Mouse (Mus musculus) lung, adult 2 months (tissue): Measurements from ENCODE around the gene Met.

ENCODE experiments used
- CTCF ChIP-seq: fragments of 200-500 bp; IDR thresholded peaks from 2 replicates; pipeline ENCODE4 v1.5.1; 2011; ENCODE audit warnings: mild to moderate bottlenecking, low read length, control low read depth; ENCODE audit not compliant: insufficient read depth
- POLR2A ChIP-seq: fragments of 200-500 bp; IDR thresholded peaks from 2 replicates; pipeline ENCODE4 v1.6.1; 2011; ENCODE audit warnings: low read depth, mild to moderate bottlenecking, control low read depth, low read length, borderline replicate concordance; ENCODE audit errors: extremely low read depth

DNA sequence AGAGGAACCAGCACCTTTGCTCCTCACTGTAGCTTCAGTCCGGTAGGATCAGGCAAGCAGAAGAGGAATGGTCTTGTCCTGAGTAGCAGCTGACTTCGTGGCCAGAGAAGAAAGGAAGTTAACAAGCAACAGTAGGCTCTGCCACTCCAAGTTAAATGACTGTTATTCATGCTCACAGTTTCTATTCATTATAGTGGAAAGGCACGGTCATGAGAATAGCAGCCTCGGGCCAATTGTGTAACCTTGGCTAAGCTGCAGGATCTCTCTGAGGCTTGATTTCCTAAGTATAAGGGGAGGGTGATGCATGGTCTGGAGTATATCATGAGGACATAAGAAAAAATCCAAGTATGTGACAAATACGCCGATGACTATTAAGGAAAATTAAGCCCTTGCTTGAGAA is 4.0 kb upstream of the Met start:
- no peak for TF ChIP-seq POLR2A
- TF ChIP-seq CTCF: no peak
